Comparison of ENCODE assay signal across 9 mouse cellular contexts in the genomic region with DNA sequence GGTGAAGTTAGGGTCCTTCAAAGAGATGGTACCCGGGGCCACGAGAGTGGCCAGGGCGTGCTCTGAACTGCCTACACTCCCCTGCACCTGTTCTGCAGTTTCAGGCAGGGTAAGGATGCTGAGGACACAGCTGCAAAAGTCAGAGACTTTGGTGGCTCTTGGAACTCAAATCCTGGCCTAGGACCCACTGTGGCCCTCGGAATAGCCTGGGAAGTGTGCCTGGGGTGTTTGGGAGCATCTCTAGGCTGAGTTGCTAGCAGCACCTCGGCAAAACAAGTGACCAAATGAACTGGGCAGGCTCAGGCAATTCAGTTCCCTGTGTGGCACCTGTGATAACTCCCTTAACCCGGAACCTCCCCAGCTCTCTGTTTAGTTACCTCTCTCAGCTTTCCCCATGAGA. TPM values are rescaled to one million over a fixed set of nuclear protein-coding genes. Genes with fewer than 3 reads are reported as not detected.
DNase-seq lines count a peak whose midpoint lies in the region; ATAC-seq lines count a peak whose summit lies in the region.
"Had no signal": no experiment of that assay in that cellular context is flagged by ENCODE, and none has a peak within 500 bp of the region (broad histone marks: within the 10 kb centered on the region; RNA-seq: fewer than 3 reads in every experiment).

No protein-coding gene starts in this region.

- no peaks in the 10 kb centered on the region for H3K9me3 ChIP-seq in kidney, embryonic 14.5 days (ENCODE audit: control insufficient read depth, low read length)
- H3K9me3 ChIP-seq in embryonic facial prominence, embryonic 12.5 days = no peaks in the 10 kb centered on the region
- no peaks in the 10 kb centered on the region for H3K9me3 ChIP-seq in intestine, embryonic 15.5 days
- H3K9me3 ChIP-seq in neural tube, embryonic 12.5 days = no peaks in the 10 kb centered on the region

- no peak for ATAC-seq in kidney, embryonic 14.5 days (ENCODE audit: low FRiP score, low TSS enrichment)
- ATAC-seq in embryonic facial prominence, embryonic 12.5 days (ENCODE audit: insufficient number of reproducible peaks, insufficient read depth, low FRiP score, low TSS enrichment) = no peak
- no peak for ATAC-seq in intestine, embryonic 15.5 days
- ATAC-seq in neural tube, embryonic 12.5 days (ENCODE audit: low FRiP score, low read depth) = no peak
- ATAC-seq: Patski had no signal

- intact Hi-C loops in left cerebral cortex, postnatal 25 days (cut with DNase I) = loop anchor here (1.0 to 5.0 kb wide), 4 partner anchors 21 to 87 kb away; no protein-coding TSS in a partner anchor

- H3K9ac ChIP-seq in kidney, embryonic 14.5 days (ENCODE audit: low read depth, low read length) = no peak overlapping the region
- H3K9ac ChIP-seq in embryonic facial prominence, embryonic 12.5 days = no peak overlapping the region
- H3K9ac ChIP-seq in intestine, embryonic 15.5 days = no peak overlapping the region
- no peak overlapping the region for H3K9ac ChIP-seq in neural tube, embryonic 12.5 days

- H3K4me1 ChIP-seq in kidney, embryonic 14.5 days (ENCODE audit: control insufficient read depth, insufficient read depth, low read length) = peaks cover 14% of the 10 kb centered on the region; the same call in 1 of the 2 replicates
- peaks cover 13% of the 10 kb centered on the region for H3K4me1 ChIP-seq in embryonic facial prominence, embryonic 12.5 days
- H3K4me1 ChIP-seq in intestine, embryonic 15.5 days (replicated peaks) = peaks cover 20% of the 10 kb centered on the region; the same call in 1 of the 2 replicates
- H3K4me1 ChIP-seq in neural tube, embryonic 12.5 days = peaks cover 15% of the 10 kb centered on the region

- H3K4me3 ChIP-seq in kidney, embryonic 14.5 days (ENCODE audit: low read length) = peak overlapping the region; percentile 67
- peak overlapping the region; percentile 58; the same call in 1 of the 2 replicates for H3K4me3 ChIP-seq in embryonic facial prominence, embryonic 12.5 days
- peak overlapping the region; percentile 63 for H3K4me3 ChIP-seq in intestine, embryonic 15.5 days (replicated peaks)
- peak overlapping the region; percentile 47; the same call in 1 of the 2 replicates for H3K4me3 ChIP-seq in neural tube, embryonic 12.5 days

- H3K27ac ChIP-seq in kidney, embryonic 14.5 days (ENCODE audit: low read depth, low read length) = no peak overlapping the region
- no peak overlapping the region for H3K27ac ChIP-seq in embryonic facial prominence, embryonic 12.5 days
- H3K27ac ChIP-seq in intestine, embryonic 15.5 days = no peak overlapping the region
- H3K27ac ChIP-seq in neural tube, embryonic 12.5 days = no peak overlapping the region

- H3K4me2 ChIP-seq in kidney, embryonic 14.5 days (replicated peaks; ENCODE audit: low read depth, low read length) = peak overlapping the region; percentile 98
- no peak overlapping the region for H3K4me2 ChIP-seq in embryonic facial prominence, embryonic 12.5 days (replicated peaks)
- peak overlapping the region; percentile 100 for H3K4me2 ChIP-seq in intestine, embryonic 15.5 days (replicated peaks)
- peak overlapping the region; percentile 98 for H3K4me2 ChIP-seq in neural tube, embryonic 12.5 days (replicated peaks)

- H3K27me3 ChIP-seq in kidney, embryonic 14.5 days (ENCODE audit: control insufficient read depth, insufficient read depth, low read length) = peaks cover 35% of the 10 kb centered on the region
- H3K27me3 ChIP-seq in embryonic facial prominence, embryonic 12.5 days = peaks cover 44% of the 10 kb centered on the region
- H3K27me3 ChIP-seq in intestine, embryonic 15.5 days (replicated peaks) = peaks cover 38% of the 10 kb centered on the region
- H3K27me3 ChIP-seq in neural tube, embryonic 12.5 days (replicated peaks) = peaks cover 45% of the 10 kb centered on the region

- DNase-seq in kidney, adult 18-20 months = no peak
- no peak for DNase-seq in thymus, postnatal 10 days (ENCODE audit: low spot score in 2 of 2)
- no peak for DNase-seq in left cerebral cortex, postnatal 25 days (ENCODE audit: low spot score in 2 of 2)
- DNase-seq in layer of hippocampus, adult 18-20 months (ENCODE audit: low spot score in 2 of 2) = no peak

- H3K36me3 ChIP-seq in kidney, embryonic 14.5 days (ENCODE audit: control insufficient read depth, insufficient read depth, low read length) = no peaks in the 10 kb centered on the region
- H3K36me3 ChIP-seq in embryonic facial prominence, embryonic 12.5 days = no peaks in the 10 kb centered on the region
- no peaks in the 10 kb centered on the region for H3K36me3 ChIP-seq in intestine, embryonic 15.5 days
- no peaks in the 10 kb centered on the region for H3K36me3 ChIP-seq in neural tube, embryonic 12.5 days

- 14% methylated on average over 6 of the region's 6 CpGs for WGBS in kidney, embryonic 14.5 days
- 21% methylated on average over 6 of the region's 6 CpGs for WGBS in embryonic facial prominence, embryonic 12.5 days
- 19% methylated on average over 6 of the region's 6 CpGs for WGBS in intestine, embryonic 15.5 days
- 12% methylated on average over 6 of the region's 6 CpGs for WGBS in neural tube, embryonic 12.5 days

RNA-seq across cellular contexts. Expression of a gene that starts 1.2 kb away (rescaled TPM):
- polyA plus RNA-seq in kidney, embryonic 14.5 days (2014; fragmentation: Nextera tagmentation; extraction: Ambion mirVana) = 5.2 and 5.3 TPM in 2 replicates
- polyA plus RNA-seq in embryonic facial prominence, embryonic 12.5 days (2016; fragmentation: Nextera tagmentation; extraction: Ambion mirVana) = 2.8 and 4.3 TPM in 2 replicates
- polyA plus RNA-seq in intestine, embryonic 15.5 days (2015; fragmentation: Nextera tagmentation; extraction: Ambion mirVana) = 3.2 and 3.3 TPM in 2 replicates
- 4.5 and 5.3 TPM in 2 replicates for polyA plus RNA-seq in neural tube, embryonic 12.5 days (2016; fragmentation: Nextera tagmentation; extraction: Ambion mirVana)
- total RNA-seq in left cerebral cortex, postnatal 25 days (2021) = 10 to 100 TPM; 39.6 to 48.7 TPM
- total RNA-seq in layer of hippocampus, adult 18-20 months (2021) = 10 to 100 TPM; 20.6 to 22.8 TPM
